Mouse (Mus musculus) heart, embryonic 14.5 days (tissue): ENCODE measurements around the gene Rars2. TPM values are rescaled to one million over a fixed set of nuclear protein-coding genes. Genes with fewer than 3 reads are reported as not detected.

Experiments used
- ATAC-seq: fragments of 200-750 bp; cut with Nextera tagmentation; 2 replicates; pipeline ENCODE4 v1.8.0; 2017; ENCODE audit warnings: low read depth, moderate TSS enrichment; ENCODE audit not compliant: insufficient number of reproducible peaks, insufficient read depth, low FRiP score
- H3K27ac ChIP-seq, 2 experiments: fragments of 200-500 bp in 1 of 2; fragments of 300-500 bp in 1 of 2; sonication (generic) in 1 of 2; replicated peaks in 1 of 2; 2 replicates each; pipeline ENCODE4 v1.5.1; 2012 to 2014; ENCODE audit warnings: low read depth in 2 of 2, low read length in 2 of 2, control low read depth in 1 of 2, mild to moderate bottlenecking in 1 of 2, mixed read lengths in 1 of 2; ENCODE audit not compliant: control insufficient read depth in 1 of 2, insufficient read depth in 1 of 2
- H3K27me3 ChIP-seq: fragments of 300-500 bp; sonication (generic); 2 replicates; pipeline ENCODE4 v1.6.1; 2014; ENCODE audit warnings: mild to moderate bottlenecking, low read length, control low read depth; ENCODE audit not compliant: control insufficient read depth, insufficient read depth
- H3K36me3 ChIP-seq: fragments of 300-500 bp; sonication (generic); 2 replicates; pipeline ENCODE4 v1.6.1; 2014; ENCODE audit warnings: mild to moderate bottlenecking, control low read depth, low read length, mixed read lengths; ENCODE audit not compliant: control insufficient read depth, insufficient read depth
- H3K4me1 ChIP-seq, 2 experiments: fragments of 200-500 bp in 1 of 2; fragments of 300-500 bp in 1 of 2; sonication (generic) in 1 of 2; 2 replicates each; pipeline ENCODE4 v1.6.1; 2012 to 2014; ENCODE audit warnings: low read length in 2 of 2, control low read depth in 1 of 2, mixed read lengths in 1 of 2; ENCODE audit not compliant: control insufficient read depth in 2 of 2, insufficient read depth in 2 of 2
- H3K4me2 ChIP-seq: fragments of 300-500 bp; sonication (generic); 2 replicates; pipeline ENCODE4 v1.6.1; 2014; ENCODE audit warnings: mild to moderate bottlenecking, low read length
- H3K4me3 ChIP-seq, 2 experiments: fragments of 200-500 bp in 1 of 2; fragments of 300-500 bp in 1 of 2; sonication (generic) in 1 of 2; 2 replicates each; pipeline ENCODE4 v1.5.1; 2012 to 2014; ENCODE audit warnings: low read length in 2 of 2, mild to moderate bottlenecking in 2 of 2, control low read depth in 1 of 2, low read depth in 1 of 2, moderate library complexity in 1 of 2; ENCODE audit not compliant: control insufficient read depth in 1 of 2, insufficient read depth in 1 of 2
- H3K9ac ChIP-seq: fragments of 300-500 bp; sonication (generic); 2 replicates; pipeline ENCODE4 v1.6.1; 2014; ENCODE audit warnings: mild to moderate bottlenecking, low read length
- H3K9me3 ChIP-seq: fragments of 300-500 bp; sonication (generic); 2 replicates; pipeline ENCODE4 v1.6.1; 2016; ENCODE audit warnings: low read length, control low read depth; ENCODE audit not compliant: control insufficient read depth
- WGBS: fragments of 180-500 bp; shearing (Covaris S2); extraction: QIAGEN DNeasy Blood & Tissue Kit; methylation state at CpG from one replicate; pipeline ENCODE4 v1.1.7; 2014; 5-methylcytosine and 5-hydroxymethylcytosine counted together
- polyA plus RNA-seq: library from polyadenylated mRNA; unstranded; fragments of >200 nt; fragmentation: Nextera tagmentation; extraction: Ambion mirVana; gene quantifications from 2 replicates; pipeline ENCODE4 v1.2.1, GENCODE M21; 2014

Gene Rars2
- polyA plus RNA-seq, 1 experiment from 2014 or later: 47.3 TPM

DNA sequence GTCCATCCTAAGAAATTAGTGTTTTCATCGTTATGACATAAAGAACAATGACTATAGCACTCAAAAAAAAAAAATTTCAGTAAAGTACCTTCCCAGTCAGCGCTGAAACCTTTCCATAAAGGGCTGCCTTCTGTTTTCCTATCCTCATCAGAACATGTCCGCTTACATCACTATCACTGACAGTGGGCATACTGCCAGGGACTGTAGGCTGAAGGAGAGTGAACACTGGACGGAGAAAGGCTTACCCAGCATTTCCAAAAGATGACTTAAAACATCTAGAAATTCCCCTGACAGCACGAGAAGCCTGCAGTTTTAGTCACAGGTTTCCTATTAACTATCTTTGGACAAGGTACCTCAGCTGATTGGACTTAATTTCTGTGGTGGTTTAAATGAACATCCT is 59.0 kb downstream of the Rars2 start:
- Histone ChIP-seq H3K36me3 (peaks cover 36% of the 10 kb centered on the region), H3K27me3 (no peaks in the 10 kb centered on the region), H3K9me3 (no peaks in the 10 kb centered on the region), H3K4me1 (peaks cover 0 to 3% of the 10 kb centered on the region in 2 experiments; a peak in 1 of 4 replicates), H3K4me3 (no peak overlapping the region), H3K9ac (no peak overlapping the region), H3K27ac (no peak overlapping the region), H3K4me2 (no peak overlapping the region)
- ATAC-seq: no peak
- WGBS: 42% methylated on average over 5 of the region's 5 CpGs

DNA sequence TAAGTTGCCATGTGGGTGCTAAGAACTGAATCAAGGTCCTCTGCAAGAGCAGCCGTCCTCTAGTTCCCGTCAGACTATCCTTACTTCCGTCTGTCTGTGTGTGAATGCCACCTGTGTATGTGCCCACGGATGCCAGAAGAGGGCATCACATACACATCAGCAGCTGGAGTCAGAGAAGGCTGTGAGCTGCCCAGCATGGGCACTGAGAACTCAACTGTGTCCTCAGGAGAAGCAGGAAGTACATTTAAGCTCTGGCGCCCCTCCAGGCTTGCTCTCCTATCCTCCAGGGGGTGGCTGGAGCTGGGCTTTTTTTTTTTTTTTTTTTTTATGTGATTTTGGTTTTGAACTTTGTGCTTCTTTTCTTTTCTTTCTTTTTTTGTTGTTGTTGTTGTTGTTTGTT is 65.8 kb downstream of the Rars2 start:
- peaks cover 37% of the 10 kb centered on the region for H3K36me3 ChIP-seq
- no peaks in the 10 kb centered on the region for H3K27me3 ChIP-seq
- no peak overlapping the region for H3K27ac ChIP-seq
- WGBS: 91% methylated on average over 5 of the region's 5 CpGs
- ATAC-seq: no peak
- no peaks in the 10 kb centered on the region; a peak in 1 of 4 replicates for H3K4me1 ChIP-seq
- H3K4me2 ChIP-seq: no peak overlapping the region
- no peak overlapping the region for H3K4me3 ChIP-seq
- no peak overlapping the region for H3K9ac ChIP-seq
- H3K9me3 ChIP-seq: no peaks in the 10 kb centered on the region

DNA sequence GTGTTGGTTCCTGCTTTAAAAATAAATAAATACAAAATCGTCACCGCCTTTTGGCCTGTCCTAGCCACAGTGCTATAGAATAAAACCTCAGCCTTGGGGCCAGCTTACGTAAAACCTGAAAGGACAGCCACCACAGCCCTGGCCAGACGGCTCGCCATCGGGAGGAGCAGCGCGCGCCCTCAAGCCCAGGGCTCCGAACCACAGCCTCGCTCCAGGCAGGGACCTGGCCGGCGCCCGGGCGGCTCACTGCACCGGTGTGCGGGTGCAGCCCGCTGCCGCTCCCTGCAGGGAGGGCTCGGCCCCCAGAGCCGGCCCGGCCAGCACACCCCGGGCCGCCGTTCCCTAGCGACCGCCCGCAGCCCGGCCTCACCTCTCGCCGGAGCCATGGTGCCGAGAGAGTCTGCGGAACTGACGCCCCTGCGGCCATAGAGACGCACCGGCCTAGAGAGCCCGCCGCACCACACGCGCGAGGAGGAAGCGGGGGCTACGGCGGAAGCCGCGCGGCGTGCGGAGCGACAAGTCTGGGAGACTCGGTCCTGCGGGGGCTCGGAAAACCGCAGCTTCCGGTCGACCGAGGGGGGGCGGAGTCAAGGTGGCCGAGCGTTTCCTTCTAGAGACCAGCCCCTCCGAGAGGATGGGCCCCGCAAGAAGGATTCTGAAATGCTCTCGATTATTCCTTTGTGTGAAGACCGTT is 72.3 kb downstream of the Rars2 start, which contains the start of gene Slc35a1:
Gene Slc35a1, minus strand, starts transcription at position 565 of the 694 bp plus-strand sequence.
- Histone ChIP-seq H3K27me3 (no peaks in the 10 kb centered on the region), H3K9me3 (no peaks in the 10 kb centered on the region), H3K36me3 (peaks cover 10% of the 10 kb centered on the region), H3K27ac (peak within 1 kb of the TSS; percentile 69 to 93), H3K4me1 (peaks cover 0 to 7% of the 10 kb centered on the region in 2 experiments; a peak in 2 of 4 replicates), H3K9ac (peak within 1 kb of the TSS; percentile 91), H3K4me3 (peak within 1 kb of the TSS; percentile 81 to 82), H3K4me2 (peak within 1 kb of the TSS; percentile 64)
- WGBS: under 1% methylated on average over 65 of the region's 65 CpGs
- peak; percentile 95 for ATAC-seq

DNA sequence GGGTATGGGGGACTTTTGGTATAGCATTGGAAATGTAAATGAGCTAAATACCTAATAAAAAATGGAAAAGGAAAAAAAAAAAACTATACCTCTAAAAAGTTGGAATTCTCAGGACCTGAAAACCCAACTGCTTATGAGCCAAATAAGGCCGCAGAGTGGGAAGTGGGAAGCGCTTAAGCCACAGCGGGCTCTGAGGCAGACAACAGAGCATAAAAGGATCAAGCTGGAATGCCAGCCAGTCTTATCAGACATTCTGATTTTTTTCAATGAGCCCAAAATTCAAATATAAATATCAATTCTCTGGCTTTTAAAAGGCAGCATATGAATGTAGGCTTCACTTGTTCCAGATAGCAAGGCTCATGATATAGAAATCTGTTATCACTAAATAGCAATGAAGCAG is 73.3 kb downstream of the Rars2 start:
- H3K27me3 ChIP-seq: no peaks in the 10 kb centered on the region
- 0 out of 2 replicates have a peak, but pooled peaks cover 2% of the 10 kb centered on the region for H3K36me3 ChIP-seq
- H3K4me1 ChIP-seq: peaks cover 0 to 7% of the 10 kb centered on the region in 2 experiments; a peak in 2 of 4 replicates
- 67% methylated on average over 3 of the region's 3 CpGs for WGBS
- no peak overlapping the region for H3K4me3 ChIP-seq
- H3K27ac ChIP-seq: no peak overlapping the region; a peak in 1 of 4 replicates
- H3K4me2 ChIP-seq: peak overlapping the region; percentile 64
- H3K9me3 ChIP-seq: no peaks in the 10 kb centered on the region
- no peak overlapping the region for H3K9ac ChIP-seq
- ATAC-seq: no peak

DNA sequence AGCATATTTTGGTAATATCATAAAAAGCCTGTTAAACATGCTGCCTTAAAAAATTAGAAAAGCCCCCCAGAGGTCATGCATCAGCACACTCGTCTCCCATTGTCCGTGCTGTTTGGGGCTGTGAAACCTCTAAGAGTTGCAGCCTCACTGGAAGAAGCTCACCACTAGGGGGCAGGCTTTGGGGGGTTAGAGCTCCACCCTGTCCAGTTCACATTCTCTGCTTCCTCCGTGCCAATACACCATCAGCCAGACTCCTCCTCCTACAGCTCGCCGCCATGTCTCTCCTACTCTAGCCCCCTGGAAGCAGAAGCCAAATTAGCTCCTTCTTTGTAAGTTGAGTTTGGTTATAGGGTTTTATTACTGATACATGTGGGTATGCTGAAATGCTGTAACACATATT is 86.8 kb downstream of the Rars2 start:
- Histone ChIP-seq H3K4me2 (no peak overlapping the region), H3K27ac (no peak overlapping the region), H3K36me3 (no peaks in the 10 kb centered on the region), H3K9me3 (no peaks in the 10 kb centered on the region), H3K4me3 (no peak overlapping the region), H3K4me1 (no peaks in the 10 kb centered on the region), H3K9ac (no peak overlapping the region), H3K27me3 (no peaks in the 10 kb centered on the region)
- WGBS: 68% methylated on average over 5 of the region's 5 CpGs
- ATAC-seq: no peak

DNA sequence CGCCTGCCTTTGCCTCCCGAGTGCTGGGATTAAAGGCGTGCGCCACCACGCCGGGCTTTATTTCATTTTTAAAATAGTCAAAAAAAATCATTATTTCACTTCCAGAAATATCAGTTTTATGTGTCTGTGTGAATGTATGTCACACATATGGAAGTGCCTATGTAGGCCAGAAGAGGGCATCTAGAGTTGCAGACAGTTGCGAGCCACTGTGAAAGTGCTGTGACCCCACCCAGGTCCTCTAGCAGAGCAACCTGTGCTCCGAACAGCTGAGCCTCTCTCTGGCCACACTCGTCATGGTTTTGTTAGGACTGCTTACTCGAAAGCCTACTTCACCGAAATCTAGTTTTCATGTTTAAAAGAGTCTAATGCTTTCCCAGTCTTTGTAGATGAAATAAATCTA is 87.5 kb downstream of the Rars2 start:
- H3K4me3 ChIP-seq: no peak overlapping the region
- no peaks in the 10 kb centered on the region for H3K27me3 ChIP-seq
- H3K4me2 ChIP-seq: no peak overlapping the region
- no peaks in the 10 kb centered on the region for H3K9me3 ChIP-seq
- no peak overlapping the region for H3K27ac ChIP-seq
- no peaks in the 10 kb centered on the region for H3K36me3 ChIP-seq
- ATAC-seq: no peak
- no peak overlapping the region for H3K9ac ChIP-seq
- 95% methylated on average over 11 of the region's 11 CpGs for WGBS
- H3K4me1 ChIP-seq: no peaks in the 10 kb centered on the region

DNA sequence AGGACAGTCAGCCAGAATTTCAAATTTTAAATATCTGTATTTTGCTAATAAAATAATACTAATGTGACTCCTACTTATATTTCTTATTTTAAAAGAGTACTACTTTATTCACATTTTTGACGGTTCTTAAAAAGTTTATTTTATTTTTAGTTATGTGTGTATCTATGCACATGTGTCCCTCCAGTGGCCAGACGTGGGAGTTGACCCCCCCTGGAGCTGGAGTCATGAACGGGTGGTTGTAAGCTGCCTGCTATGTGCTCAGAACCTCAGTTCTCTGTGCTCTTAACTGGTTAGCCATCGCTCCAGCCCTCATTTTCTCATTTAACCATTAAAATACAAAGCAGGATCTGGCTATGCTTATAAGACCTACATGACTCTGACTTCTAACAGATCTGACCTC is 88.3 kb downstream of the Rars2 start:
- Histone ChIP-seq H3K9ac (no peak overlapping the region), H3K27me3 (no peaks in the 10 kb centered on the region), H3K27ac (no peak overlapping the region), H3K4me1 (no peaks in the 10 kb centered on the region), H3K36me3 (no peaks in the 10 kb centered on the region), H3K9me3 (no peaks in the 10 kb centered on the region), H3K4me2 (no peak overlapping the region), H3K4me3 (no peak overlapping the region)
- no peak for ATAC-seq
- 75% methylated on average over 4 of the region's 4 CpGs for WGBS

DNA sequence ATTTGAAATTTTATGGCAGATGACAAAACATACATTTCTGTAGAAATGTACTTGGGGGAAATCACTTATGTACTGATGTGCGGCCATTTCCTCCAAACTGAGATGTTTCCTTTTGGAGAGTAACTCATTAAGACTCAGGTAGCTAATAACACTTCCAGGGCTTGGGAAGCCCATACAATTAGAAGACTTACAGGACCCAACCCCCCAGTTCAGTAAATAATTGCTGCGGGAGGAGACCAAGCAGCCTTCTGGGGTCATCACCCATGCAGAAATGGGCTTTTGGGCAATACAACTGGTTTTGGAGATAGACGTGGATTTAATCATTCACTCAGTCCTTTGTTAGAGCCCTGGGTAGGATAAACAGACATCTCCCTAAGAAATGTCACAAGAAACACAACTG is 92.5 kb downstream of the Rars2 start:
- Histone ChIP-seq H3K4me3 (no peak overlapping the region), H3K36me3 (no peaks in the 10 kb centered on the region), H3K27me3 (no peaks in the 10 kb centered on the region), H3K4me1 (no peaks in the 10 kb centered on the region), H3K27ac (no peak overlapping the region), H3K9me3 (no peaks in the 10 kb centered on the region), H3K9ac (no peak overlapping the region), H3K4me2 (no peak overlapping the region)
- ATAC-seq: no peak
- WGBS: 75% methylated on average over 3 of the region's 3 CpGs
